Mouse (Mus musculus) neural tube, embryonic 14.5 days (tissue): ENCODE results near the gene Ccer2. TPM values are rescaled to one million over a fixed set of nuclear protein-coding genes. Genes with fewer than 3 reads are reported as not detected.

Experiments
- ATAC-seq: fragments of 200-750 bp; cut with Nextera tagmentation; 2 replicates; pipeline ENCODE4 v1.8.0; 2017; ENCODE audit warnings: low read depth, mild to moderate bottlenecking, moderate TSS enrichment, moderate library complexity
- H3K27ac ChIP-seq: fragments of 300-500 bp; sonication (generic); 2 replicates; pipeline ENCODE4 v1.5.1; 2014; ENCODE audit warnings: low read depth, mild to moderate bottlenecking, control low read depth, low read length, moderate library complexity, mixed read lengths
- H3K27me3 ChIP-seq: fragments of 300-500 bp; sonication (generic); 2 replicates; pipeline ENCODE4 v1.6.1; 2014; ENCODE audit warnings: low read length; ENCODE audit not compliant: control insufficient read depth, insufficient read depth
- H3K36me3 ChIP-seq: fragments of 300-500 bp; sonication (generic); 2 replicates; pipeline ENCODE4 v1.6.1; 2014; ENCODE audit warnings: low read length, mixed read lengths; ENCODE audit not compliant: control insufficient read depth, insufficient read depth
- H3K4me1 ChIP-seq: fragments of 300-500 bp; sonication (generic); 2 replicates; pipeline ENCODE4 v1.6.1; 2014; ENCODE audit warnings: low read length; ENCODE audit not compliant: control insufficient read depth, insufficient read depth
- H3K4me2 ChIP-seq: fragments of 300-500 bp; sonication (generic); 2 replicates; pipeline ENCODE4 v1.6.1; 2014; ENCODE audit warnings: mild to moderate bottlenecking, low read depth, low read length, control low read depth
- H3K4me3 ChIP-seq: fragments of 300-500 bp; sonication (generic); 2 replicates; pipeline ENCODE4 v1.5.1; 2014; ENCODE audit warnings: low read depth, low read length, control low read depth, mixed read lengths
- H3K9ac ChIP-seq: fragments of 300-500 bp; sonication (generic); replicated peaks from 2 replicates; pipeline ENCODE4 v1.6.1; 2014; ENCODE audit warnings: low read depth, mild to moderate bottlenecking, control low read depth, low read length, mixed read lengths
- H3K9me3 ChIP-seq: fragments of 300-500 bp; sonication (generic); 2 replicates; pipeline ENCODE4 v1.6.1; 2016; ENCODE audit warnings: low read length; ENCODE audit not compliant: control insufficient read depth
- WGBS: fragments of 180-500 bp; shearing (Covaris S2); extraction: QIAGEN DNeasy Blood & Tissue Kit; methylation state at CpG from one replicate; pipeline ENCODE4 v1.1.7; 2014; 5-methylcytosine and 5-hydroxymethylcytosine counted together
- polyA plus RNA-seq: library from polyadenylated mRNA; unstranded; fragments of >200 nt; fragmentation: Nextera tagmentation; extraction: Ambion mirVana; gene quantifications from 2 replicates; pipeline ENCODE4 v1.2.1, GENCODE M21; 2014

The Ccer2 gene
- polyA plus RNA-seq, 1 experiment from 2014 or later, result 0.79 TPM

- no peaks in the 10 kb centered on the region for H3K36me3 ChIP-seq
- 95% methylated on average over 21 of the region's 21 CpGs for WGBS
These were observed 16.1 kb upstream of the Ccer2 start for GRCm38 (mm10) chr7:28739829-28740228.

GRCm38 (mm10) chr7:28740949-28741348 is 15.0 kb upstream of the Ccer2 start:
- H3K4me2 ChIP-seq, result peak overlapping the region; percentile 63
- peak overlapping the region; percentile 53 for H3K4me3 ChIP-seq
- no peaks in the 10 kb centered on the region for H3K36me3 ChIP-seq
- no peak overlapping the region for H3K27ac ChIP-seq
- H3K4me1 ChIP-seq, result 0 out of 2 replicates have a peak, but pooled peaks cover 10% of the 10 kb centered on the region
- ATAC-seq, result no peak
- no peaks in the 10 kb centered on the region for H3K27me3 ChIP-seq
- peak overlapping the region; percentile 58 for H3K9ac ChIP-seq
- no peaks in the 10 kb centered on the region for H3K9me3 ChIP-seq
- 47% methylated on average over 9 of the region's 9 CpGs for WGBS

More at GRCm38 (mm10) chr7:28739829-28740228, 16.1 kb upstream of the Ccer2 start:
- Histone ChIP-seq H3K4me1 (0 out of 2 replicates have a peak, but pooled peaks cover 10% of the 10 kb centered on the region), H3K4me2 (no peak overlapping the region), H3K27ac (no peak overlapping the region), H3K4me3 (no peak overlapping the region), H3K9me3 (no peaks in the 10 kb centered on the region), H3K27me3 (no peaks in the 10 kb centered on the region), H3K9ac (no peak overlapping the region)
- ATAC-seq, result no peak

GRCm38 (mm10) chr7:28741368-28741708 is 14.6 kb upstream of the Ccer2 start:
- H3K4me1 ChIP-seq, result 0 out of 2 replicates have a peak, but pooled peaks cover 10% of the 10 kb centered on the region
- peak overlapping the region; percentile 53 for H3K4me3 ChIP-seq
- H3K27ac ChIP-seq, result 0 out of 2 replicates have a peak overlapping the region, but pooled peaks have one; percentile 52
- H3K36me3 ChIP-seq, result no peaks in the 10 kb centered on the region
- peak; percentile 26 for ATAC-seq
- H3K27me3 ChIP-seq, result no peaks in the 10 kb centered on the region
- no peaks in the 10 kb centered on the region for H3K9me3 ChIP-seq
- H3K9ac ChIP-seq, result peak overlapping the region; percentile 58
- H3K4me2 ChIP-seq, result peak overlapping the region; percentile 63
- WGBS, result 1% methylated on average over 13 of the region's 13 CpGs

GRCm38 (mm10) chr7:28741709-28742438 is 14.1 kb upstream of the Ccer2 start, which contains the start of the genes Mrps12 and Sars2:
Mrps12 (minus strand) TSS chr7:28741820.
Sars2 (plus strand) TSS chr7:28741992.
- Histone ChIP-seq H3K36me3 (0 out of 2 replicates have a peak, but pooled peaks cover 2% of the 10 kb centered on the region), H3K9ac (peak within 1 kb of the TSS; percentile 58), H3K27me3 (no peaks in the 10 kb centered on the region), H3K4me2 (peak within 1 kb of the TSS; percentile 63), H3K4me1 (0 out of 2 replicates have a peak, but pooled peaks cover 10% of the 10 kb centered on the region), H3K27ac (peak within 1 kb of the TSS; percentile 66), H3K4me3 (peak within 1 kb of the TSS; percentile 53), H3K9me3 (no peaks in the 10 kb centered on the region)
- ATAC-seq, result peak; percentile 98
- under 1% methylated on average over 39 of the region's 39 CpGs for WGBS

GRCm38 (mm10) chr7:28749935-28750334 is 6.0 kb upstream of the Ccer2 start:
- no peaks in the 10 kb centered on the region for H3K4me1 ChIP-seq
- H3K27me3 ChIP-seq, result no peaks in the 10 kb centered on the region
- H3K36me3 ChIP-seq, result peaks cover 12% of the 10 kb centered on the region; the same call in 1 of the 2 replicates
- 93% methylated on average over 7 of the region's 7 CpGs for WGBS
- no peak overlapping the region for H3K4me2 ChIP-seq
- no peaks in the 10 kb centered on the region for H3K9me3 ChIP-seq
- H3K4me3 ChIP-seq, result no peak overlapping the region
- ATAC-seq, result no peak
- H3K9ac ChIP-seq, result no peak overlapping the region
- H3K27ac ChIP-seq, result no peak overlapping the region

GRCm38 (mm10) chr7:28758623-28759022 is 2.6 kb downstream of the Ccer2 start:
- H3K27ac ChIP-seq, result no peak overlapping the region
- H3K4me3 ChIP-seq, result no peak overlapping the region
- no peaks in the 10 kb centered on the region for H3K9me3 ChIP-seq
- WGBS, result 82% methylated on average over 13 of the region's 13 CpGs
- no peak for ATAC-seq
- H3K27me3 ChIP-seq, result peaks cover 2% of the 10 kb centered on the region; the same call in 1 of the 2 replicates
- peaks cover 21% of the 10 kb centered on the region for H3K36me3 ChIP-seq
- H3K9ac ChIP-seq, result no peak overlapping the region
- H3K4me1 ChIP-seq, result 0 out of 2 replicates have a peak, but pooled peaks cover 3% of the 10 kb centered on the region
- H3K4me2 ChIP-seq, result no peak overlapping the region

GRCm38 (mm10) chr7:28761907-28762306 is 5.9 kb downstream of the Ccer2 start:
- H3K9ac ChIP-seq, result no peak overlapping the region
- no peak overlapping the region for H3K4me3 ChIP-seq
- H3K36me3 ChIP-seq, result peaks cover 21% of the 10 kb centered on the region
- no peak overlapping the region for H3K27ac ChIP-seq
- no peak for ATAC-seq
- H3K27me3 ChIP-seq, result no peaks in the 10 kb centered on the region
- H3K9me3 ChIP-seq, result no peaks in the 10 kb centered on the region
- peaks cover 5% of the 10 kb centered on the region for H3K4me1 ChIP-seq
- no peak overlapping the region for H3K4me2 ChIP-seq
- WGBS, result 98% methylated on average over 9 of the region's 9 CpGs

GRCm38 (mm10) chr7:28765211-28765610 is 9.2 kb downstream of the Ccer2 start:
- no peak overlapping the region for H3K9ac ChIP-seq
- WGBS, result 91% methylated on average over 6 of the region's 6 CpGs

More at GRCm38 (mm10) chr7:28765211-28765610, 9.2 kb downstream of the Ccer2 start:
- no peak for ATAC-seq
- Histone ChIP-seq H3K36me3 (peaks cover 8% of the 10 kb centered on the region), H3K27me3 (no peaks in the 10 kb centered on the region), H3K4me3 (peak overlapping the region; percentile 58; the same call in 1 of the 2 replicates), H3K4me2 (peak overlapping the region; percentile 47), H3K9me3 (no peaks in the 10 kb centered on the region), H3K4me1 (peaks cover 14% of the 10 kb centered on the region), H3K27ac (no peak overlapping the region)
